Mouse (Mus musculus): ENCODE measurements around the gene Sh3pxd2a. TPM values are rescaled to one million over a fixed set of nuclear protein-coding genes. Genes with fewer than 3 reads are reported as not detected.
A peak's percentile ranks its signal among the peaks of the same experiment; 100 is the strongest.
"Not testable (repeated sequence)": the region's sequence is repeated elsewhere in the genome, so short reads cannot be mapped to it uniquely, and the experiment has no call there.

Gene Sh3pxd2a
- polyA plus RNA-seq, 1 experiment = 45.5 TPM

GRCm38 (mm10) chr19:47409142-47409541 is 55.1 kb downstream of the Sh3pxd2a start:
- DNase-seq (ENCODE audit: low read depth) = no peak

GRCm38 (mm10) chr19:47408656-47409055 is 55.5 kb downstream of the Sh3pxd2a start:
- no peak for DNase-seq (ENCODE audit: low read depth)

GRCm38 (mm10) chr19:47407332-47407731 is 56.9 kb downstream of the Sh3pxd2a start:
- no peak for DNase-seq (ENCODE audit: low read depth)

GRCm38 (mm10) chr19:47406524-47406923 is 57.7 kb downstream of the Sh3pxd2a start:
- DNase-seq (ENCODE audit: low read depth) = peak; percentile 27

GRCm38 (mm10) chr19:47405548-47405947 is 58.7 kb downstream of the Sh3pxd2a start:
- no peak for DNase-seq (ENCODE audit: low read depth)

GRCm38 (mm10) chr19:47403391-47404379 is 60.5 kb downstream of the Sh3pxd2a start:
- DNase-seq (ENCODE audit: low read depth) = no peak

GRCm38 (mm10) chr19:47402976-47403375 is 61.2 kb downstream of the Sh3pxd2a start:
- no peak for DNase-seq (ENCODE audit: low read depth)

- DNase-seq (ENCODE audit: low read depth) = no peak
Measured at GRCm38 (mm10) chr19:47402544-47402943, 61.7 kb downstream of the Sh3pxd2a start.

GRCm38 (mm10) chr19:47399709-47400108 is 64.5 kb downstream of the Sh3pxd2a start:
- no peak for DNase-seq (ENCODE audit: low read depth)

- no peak for DNase-seq (ENCODE audit: low read depth)
Measured at GRCm38 (mm10) chr19:47399029-47399428, 65.2 kb downstream of the Sh3pxd2a start.

- DNase-seq (ENCODE audit: low read depth) = no peak
Measured at GRCm38 (mm10) chr19:47397882-47398671, 66.1 kb downstream of the Sh3pxd2a start.

GRCm38 (mm10) chr19:47395338-47395737 is 68.9 kb downstream of the Sh3pxd2a start:
- DNase-seq (ENCODE audit: low read depth) = no peak

- DNase-seq (ENCODE audit: low read depth) = not testable (repeated sequence)
Measured at GRCm38 (mm10) chr19:47394781-47395180, 69.4 kb downstream of the Sh3pxd2a start.

GRCm38 (mm10) chr19:47390878-47391277 is 73.3 kb downstream of the Sh3pxd2a start:
- DNase-seq (ENCODE audit: low read depth) = no peak

- DNase-seq (ENCODE audit: low read depth) = no peak
Measured at GRCm38 (mm10) chr19:47387887-47388286, 76.3 kb downstream of the Sh3pxd2a start.

- no peak for DNase-seq (ENCODE audit: low read depth)
Measured at GRCm38 (mm10) chr19:47387395-47387794, 76.8 kb downstream of the Sh3pxd2a start.

- no peak for DNase-seq (ENCODE audit: low read depth)
Measured at GRCm38 (mm10) chr19:47385971-47386370, 78.2 kb downstream of the Sh3pxd2a start.

GRCm38 (mm10) chr19:47384639-47385038 is 79.6 kb downstream of the Sh3pxd2a start:
- DNase-seq (ENCODE audit: low read depth) = no peak

- DNase-seq (ENCODE audit: low read depth) = no peak
Measured at GRCm38 (mm10) chr19:47384036-47384435, 80.2 kb downstream of the Sh3pxd2a start.

GRCm38 (mm10) chr19:47382268-47382667 is 81.9 kb downstream of the Sh3pxd2a start:
- DNase-seq (ENCODE audit: low read depth) = no peak

GRCm38 (mm10) chr19:47381011-47381410 is 83.2 kb downstream of the Sh3pxd2a start:
- no peak for DNase-seq (ENCODE audit: low read depth)

GRCm38 (mm10) chr19:47379141-47379540 is 85.1 kb downstream of the Sh3pxd2a start:
- DNase-seq (ENCODE audit: low read depth) = no peak

All from gonadal fat pad, adult 2 months (tissue).